In the genomic region with DNA sequence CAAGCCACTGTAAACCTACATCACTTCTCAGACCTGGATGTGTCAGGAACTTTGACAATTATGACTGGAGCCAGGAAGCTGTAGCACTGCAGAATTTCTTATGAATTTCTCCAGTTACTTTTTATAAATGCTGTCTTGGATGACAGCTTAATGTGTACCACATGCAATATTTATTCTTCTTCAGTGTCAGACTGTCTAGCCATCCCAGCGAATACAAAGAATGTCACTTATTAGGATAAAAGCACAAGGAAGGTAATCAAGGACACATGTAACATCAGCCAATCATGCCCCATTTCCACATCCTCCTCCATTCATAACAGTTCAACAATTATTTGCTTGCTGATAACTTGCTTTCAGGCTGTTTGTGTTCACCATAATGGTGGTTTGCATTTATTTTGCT, we compare ENCODE assay signal across 29 mouse cellular contexts.
A peak's percentile ranks its signal among the peaks of the same experiment; 100 is the strongest.
DNase-seq lines count a peak whose midpoint lies in the region; ATAC-seq and TF ChIP-seq lines count a peak whose summit lies in the region.
"Had no signal": no experiment of that assay in that cellular context is flagged by ENCODE, and none has a peak within 500 bp of the region (broad histone marks: within the 10 kb centered on the region; RNA-seq: fewer than 3 reads in every experiment).

No protein-coding gene starts in this region.

- no peak overlapping the region for H3K27ac ChIP-seq in forebrain, embryonic 14.5 days (ENCODE audit: low read depth, low read length)
- no peak overlapping the region for H3K27ac ChIP-seq in forebrain, embryonic 10.5 days
- H3K27ac ChIP-seq in midbrain, embryonic 16.5 days (ENCODE audit: low read length): no peak overlapping the region; the same call in 1 of the 2 replicates
- no peak overlapping the region for H3K27ac ChIP-seq in midbrain, embryonic 13.5 days
- no peak overlapping the region for H3K27ac ChIP-seq in embryonic facial prominence, embryonic 14.5 days (replicated peaks; ENCODE audit: low read depth, low read length)
- no peak overlapping the region for H3K27ac ChIP-seq in forebrain, postnatal 0 days (ENCODE audit: low read depth, low read length)
- H3K27ac ChIP-seq: embryonic facial prominence, embryonic 12.5 days; gastrocnemius, adult 2 months; heart, embryonic 10.5 days; heart, embryonic 13.5 days; hindbrain, embryonic 14.5 days; hindbrain, postnatal 0 days had no signal

- H3K36me3 ChIP-seq in forebrain, embryonic 14.5 days (ENCODE audit: control insufficient read depth, insufficient read depth, low read length): no peaks in the 10 kb centered on the region
- H3K36me3 ChIP-seq in forebrain, embryonic 10.5 days (replicated peaks): no peaks in the 10 kb centered on the region
- H3K36me3 ChIP-seq in midbrain, embryonic 16.5 days (ENCODE audit: control insufficient read depth, insufficient read depth, low read length): no peaks in the 10 kb centered on the region
- no peaks in the 10 kb centered on the region for H3K36me3 ChIP-seq in midbrain, embryonic 13.5 days
- no peaks in the 10 kb centered on the region for H3K36me3 ChIP-seq in embryonic facial prominence, embryonic 14.5 days (ENCODE audit: control insufficient read depth, insufficient read depth, low read length)
- H3K36me3 ChIP-seq in forebrain, postnatal 0 days (ENCODE audit: insufficient read depth): no peaks in the 10 kb centered on the region
- H3K36me3 ChIP-seq: embryonic facial prominence, embryonic 12.5 days; heart, embryonic 10.5 days; heart, embryonic 13.5 days had no signal

- no peak for ATAC-seq in forebrain, embryonic 14.5 days
- peak; percentile 64 for ATAC-seq in midbrain, embryonic 16.5 days
- ATAC-seq in midbrain, embryonic 13.5 days: no peak
- no peak for ATAC-seq in embryonic facial prominence, embryonic 14.5 days (ENCODE audit: low read depth)
- ATAC-seq in forebrain, postnatal 0 days: peak; percentile 72; the same call in 1 of the 2 replicates
- ATAC-seq: CD4-positive, CD25-positive, alpha-beta regulatory T cell, adult 4 months; hindbrain, postnatal 0 days; inflammation-experienced regulatory T-cells, adult 6 months; intestine, embryonic 16.5 days had no signal

- H3K9ac ChIP-seq in forebrain, embryonic 14.5 days (ENCODE audit: low read length): no peak overlapping the region
- H3K9ac ChIP-seq in midbrain, embryonic 16.5 days (ENCODE audit: low read depth, low read length): no peak overlapping the region
- H3K9ac ChIP-seq in midbrain, embryonic 13.5 days (replicated peaks): no peak overlapping the region
- H3K9ac ChIP-seq in embryonic facial prominence, embryonic 14.5 days (ENCODE audit: low read depth, low read length): no peak overlapping the region
- no peak overlapping the region for H3K9ac ChIP-seq in forebrain, postnatal 0 days
- H3K9ac ChIP-seq: embryonic facial prominence, embryonic 12.5 days; heart, embryonic 13.5 days; hindbrain, embryonic 14.5 days had no signal

- H3K4me3 ChIP-seq in forebrain, embryonic 14.5 days (ENCODE audit: low read depth, low read length): no peak overlapping the region
- no peak overlapping the region for H3K4me3 ChIP-seq in forebrain, embryonic 10.5 days
- no peak overlapping the region for H3K4me3 ChIP-seq in midbrain, embryonic 16.5 days (ENCODE audit: low read depth, low read length)
- H3K4me3 ChIP-seq in midbrain, embryonic 13.5 days (replicated peaks): no peak overlapping the region
- H3K4me3 ChIP-seq in embryonic facial prominence, embryonic 14.5 days (ENCODE audit: low read depth, low read length): no peak overlapping the region
- no peak overlapping the region for H3K4me3 ChIP-seq in forebrain, postnatal 0 days (ENCODE audit: low read depth, low read length)
- H3K4me3 ChIP-seq: embryonic facial prominence, embryonic 12.5 days; erythroblast, embryonic 14.5 days; gastrocnemius, adult 2 months; heart, embryonic 10.5 days; heart, embryonic 13.5 days had no signal

- H3K4me2 ChIP-seq in forebrain, embryonic 14.5 days (ENCODE audit: low read length): no peak overlapping the region
- H3K4me2 ChIP-seq in midbrain, embryonic 16.5 days (ENCODE audit: low read length): no peak overlapping the region
- H3K4me2 ChIP-seq in midbrain, embryonic 13.5 days (replicated peaks): no peak overlapping the region
- no peak overlapping the region for H3K4me2 ChIP-seq in embryonic facial prominence, embryonic 14.5 days (ENCODE audit: low read depth, low read length)
- no peak overlapping the region for H3K4me2 ChIP-seq in forebrain, postnatal 0 days (ENCODE audit: low read depth)
- H3K4me2 ChIP-seq: embryonic facial prominence, embryonic 12.5 days; heart, embryonic 13.5 days; hindbrain, embryonic 14.5 days had no signal

- H3K9me3 ChIP-seq in forebrain, embryonic 14.5 days (replicated peaks; ENCODE audit: control insufficient read depth, low read length): no peaks in the 10 kb centered on the region
- H3K9me3 ChIP-seq in forebrain, embryonic 10.5 days: no peaks in the 10 kb centered on the region
- H3K9me3 ChIP-seq in midbrain, embryonic 16.5 days (replicated peaks; ENCODE audit: control insufficient read depth, low read length, poor library complexity, severe bottlenecking): no peaks in the 10 kb centered on the region
- H3K9me3 ChIP-seq in midbrain, embryonic 13.5 days: no peaks in the 10 kb centered on the region
- H3K9me3 ChIP-seq in embryonic facial prominence, embryonic 14.5 days (ENCODE audit: control insufficient read depth, low read length): no peaks in the 10 kb centered on the region
- H3K9me3 ChIP-seq in forebrain, postnatal 0 days (ENCODE audit: low read length): no peaks in the 10 kb centered on the region
- H3K9me3 ChIP-seq: embryonic facial prominence, embryonic 12.5 days; heart, embryonic 10.5 days; heart, embryonic 13.5 days had no signal

- WGBS in forebrain, embryonic 14.5 days: 77% methylated on average over 1 of the region's 1 CpGs
- 78% methylated on average over 1 of the region's 1 CpGs for WGBS in forebrain, embryonic 10.5 days
- WGBS in midbrain, embryonic 16.5 days: 60% methylated on average over 1 of the region's 1 CpGs
- WGBS in midbrain, embryonic 13.5 days: 69% methylated on average over 1 of the region's 1 CpGs
- WGBS in embryonic facial prominence, embryonic 14.5 days: 38% methylated on average over 1 of the region's 1 CpGs
- 59% methylated on average over 1 of the region's 1 CpGs for WGBS in forebrain, postnatal 0 days

- DNase-seq in forebrain, embryonic 14.5 days (ENCODE audit: low spot score): peak; percentile 34
- DNase-seq in forebrain, embryonic 10.5 days (ENCODE audit: extremely low spot score, low spot score): no peak
- DNase-seq in embryonic facial prominence, embryonic 14.5 days (ENCODE audit: low spot score): peak; percentile 16
- DNase-seq in forebrain, postnatal 0 days: no peak
- DNase-seq in heart, adult 8-10 months (ENCODE audit: low spot score): no peak
- DNase-seq: adrenal gland, adult 2 months; adrenal gland, postnatal 14 days; cerebellum, adult 11-12 months; cerebellum, adult 8-10 months; cerebellum, postnatal 10 days; cerebellum, postnatal 36 days; embryo, embryonic 11 days; gastrocnemius, adult 2 months; gastrocnemius, postnatal 14 days; heart, adult 11 months; heart, postnatal 14 days; heart, postnatal 4 days; kidney, adult 18-20 months had no signal

- TF ChIP-seq CTCF in forebrain, postnatal 0 days (IDR thresholded peaks at IDR 0.05; ENCODE audit: low read depth): no peak

- H3K27me3 ChIP-seq in forebrain, embryonic 14.5 days (replicated peaks; ENCODE audit: control insufficient read depth, insufficient read depth, low read length): no peaks in the 10 kb centered on the region
- no peaks in the 10 kb centered on the region for H3K27me3 ChIP-seq in forebrain, embryonic 10.5 days (ENCODE audit: poor library complexity, severe bottlenecking)
- H3K27me3 ChIP-seq in midbrain, embryonic 16.5 days (ENCODE audit: control insufficient read depth, insufficient read depth, low read depth, low read length): no peaks in the 10 kb centered on the region
- H3K27me3 ChIP-seq in midbrain, embryonic 13.5 days: no peaks in the 10 kb centered on the region
- no peaks in the 10 kb centered on the region for H3K27me3 ChIP-seq in embryonic facial prominence, embryonic 14.5 days (replicated peaks; ENCODE audit: control insufficient read depth, insufficient read depth, low read length)
- H3K27me3 ChIP-seq in forebrain, postnatal 0 days (ENCODE audit: insufficient read depth, low read length): no peaks in the 10 kb centered on the region
- H3K27me3 ChIP-seq: embryonic facial prominence, embryonic 12.5 days; heart, embryonic 13.5 days had no signal

- H3K4me1 ChIP-seq in forebrain, embryonic 14.5 days (ENCODE audit: control insufficient read depth, insufficient read depth, low read length): no peaks in the 10 kb centered on the region
- no peaks in the 10 kb centered on the region for H3K4me1 ChIP-seq in forebrain, embryonic 10.5 days
- no peaks in the 10 kb centered on the region for H3K4me1 ChIP-seq in midbrain, embryonic 16.5 days (ENCODE audit: control insufficient read depth, insufficient read depth, low read length)
- H3K4me1 ChIP-seq in midbrain, embryonic 13.5 days (replicated peaks): no peaks in the 10 kb centered on the region
- no peaks in the 10 kb centered on the region for H3K4me1 ChIP-seq in embryonic facial prominence, embryonic 14.5 days (ENCODE audit: control insufficient read depth, insufficient read depth, low read length)
- peaks cover 4% of the 10 kb centered on the region; the same call in 1 of the 2 replicates for H3K4me1 ChIP-seq in forebrain, postnatal 0 days (ENCODE audit: insufficient read depth)
- H3K4me1 ChIP-seq: heart, embryonic 10.5 days; heart, embryonic 13.5 days had no signal

Comparison
In these comparisons a context has a peak if more than half of its experiments do, and no peak if none do; other contexts are left out.
1. ATAC-seq: peak in midbrain, embryonic 16.5 days (single experiment) and forebrain, postnatal 0 days (single experiment); none in forebrain, embryonic 14.5 days (single experiment), midbrain, embryonic 13.5 days (single experiment) and embryonic facial prominence, embryonic 14.5 days (single experiment).
2. DNase-seq: peak in forebrain, embryonic 14.5 days (single experiment) and embryonic facial prominence, embryonic 14.5 days (single experiment); none in forebrain, embryonic 10.5 days (single experiment), forebrain, postnatal 0 days (single experiment) and heart, adult 8-10 months (single experiment).